Mouse (Mus musculus): ENCODE measurements around the gene Mis18bp1. TPM values are rescaled to one million over a fixed set of nuclear protein-coding genes. Genes with fewer than 3 reads are reported as not detected.

The Mis18bp1 gene
- total RNA-seq, 2 experiments from 2014 or later: 44.5 to 52.9 TPM

Other genes with a start within 250 kb of the Mis18bp1 start
- 7.3 and 7.6 TPM in 2 replicates for gene Klhl28, start 207.1 kb downstream of the Mis18bp1 start, total RNA-seq (2014; fragmentation: Nextera tagmentation)
- gene Klhl28, start 207.1 kb downstream of the Mis18bp1 start, total RNA-seq (2017): 5.2 and 16.8 TPM in 2 replicates
- gene Togaram1, start 206.8 kb downstream of the Mis18bp1 start, total RNA-seq (2014; fragmentation: Nextera tagmentation): 35.6 and 36.1 TPM in 2 replicates
- 40.5 and 64.8 TPM in 2 replicates for gene Togaram1, start 206.8 kb downstream of the Mis18bp1 start, total RNA-seq (2017)
- 69.3 and 74.3 TPM in 2 replicates for gene Prpf39, start 136.3 kb downstream of the Mis18bp1 start, total RNA-seq (2014; fragmentation: Nextera tagmentation)
- gene Prpf39, start 136.3 kb downstream of the Mis18bp1 start, total RNA-seq (2017): 85.1 and 98.6 TPM in 2 replicates
- gene Fkbp3, start 98.6 kb downstream of the Mis18bp1 start, total RNA-seq (2014; fragmentation: Nextera tagmentation): 165 and 170 TPM in 2 replicates
- 256 and 286 TPM in 2 replicates for gene Fkbp3, start 98.6 kb downstream of the Mis18bp1 start, total RNA-seq (2017)
- gene Fancm, start 97.0 kb downstream of the Mis18bp1 start, total RNA-seq (2014; fragmentation: Nextera tagmentation): 24.0 and 32.7 TPM in 2 replicates
- gene Fancm, start 97.0 kb downstream of the Mis18bp1 start, total RNA-seq (2017): 31.4 and 66.6 TPM in 2 replicates
- gene Wdr20rt, start 52.9 kb upstream of the Mis18bp1 start, total RNA-seq (2014; fragmentation: Nextera tagmentation): not detected in 2 replicates
- gene Wdr20rt, start 52.9 kb upstream of the Mis18bp1 start, total RNA-seq (2017): not detected in 2 replicates